Mouse (Mus musculus): ENCODE measurements around the gene Gm10837. TPM values are rescaled to one million over a fixed set of nuclear protein-coding genes. Genes with fewer than 3 reads are reported as not detected.

Gm10837 gene
- polyA plus RNA-seq, 1 experiment, result not detected

GRCm38 (mm10) chr14:122491521-122491920, 1.1 kb downstream of the Gm10837 start:
- WGBS, result 82% methylated on average over 6 of the region's 6 CpGs
- TF ChIP-seq CTCF (IDR thresholded peaks at IDR 0.05; ENCODE audit: insufficient read depth, low read depth, low read length) (no peak), POLR2A (IDR thresholded peaks at IDR 0.05; ENCODE audit: insufficient read depth, low read depth, low read length) (no peak)
- H3K4me1 ChIP-seq (ENCODE audit: control insufficient read depth, insufficient read depth, low read length), result peaks cover 7% of the 10 kb centered on the region; the same call in 1 of the 2 replicates
- no peak overlapping the region for H3K4me3 ChIP-seq (ENCODE audit: insufficient read depth, low read depth, low read length)
- no peak overlapping the region for H3K27ac ChIP-seq (ENCODE audit: insufficient read depth, low read depth, low read length)

GRCm38 (mm10) chr14:122492015-122492414, 1.6 kb downstream of the Gm10837 start:
- Histone ChIP-seq H3K4me3 (ENCODE audit: insufficient read depth, low read depth, low read length) (no peak overlapping the region), H3K27ac (ENCODE audit: insufficient read depth, low read depth, low read length) (no peak overlapping the region), H3K4me1 (ENCODE audit: control insufficient read depth, insufficient read depth, low read length) (peaks cover 7% of the 10 kb centered on the region; the same call in 1 of the 2 replicates)
- no peak for TF ChIP-seq POLR2A (IDR thresholded peaks at IDR 0.05; ENCODE audit: insufficient read depth, low read depth, low read length)
- TF ChIP-seq CTCF (IDR thresholded peaks at IDR 0.05; ENCODE audit: insufficient read depth, low read depth, low read length), result no peak
- 85% methylated on average over 1 of the region's 1 CpGs for WGBS

GRCm38 (mm10) chr14:122509058-122509457, 18.7 kb downstream of the Gm10837 start:
- H3K4me3 ChIP-seq (ENCODE audit: insufficient read depth, low read depth, low read length), result no peak overlapping the region
- WGBS, result 13% methylated on average over 2 of the region's 2 CpGs
- no peak overlapping the region for H3K27ac ChIP-seq (ENCODE audit: insufficient read depth, low read depth, low read length)
- TF ChIP-seq CTCF (IDR thresholded peaks at IDR 0.05; ENCODE audit: insufficient read depth, low read depth, low read length), result no peak
- TF ChIP-seq POLR2A (IDR thresholded peaks at IDR 0.05; ENCODE audit: insufficient read depth, low read depth, low read length), result no peak
- no peaks in the 10 kb centered on the region for H3K4me1 ChIP-seq (ENCODE audit: control insufficient read depth, insufficient read depth, low read length)

- Histone ChIP-seq H3K27ac (ENCODE audit: insufficient read depth, low read depth, low read length) (no peak overlapping the region), H3K4me1 (ENCODE audit: control insufficient read depth, insufficient read depth, low read length) (no peaks in the 10 kb centered on the region), H3K4me3 (ENCODE audit: insufficient read depth, low read depth, low read length) (no peak overlapping the region)
- WGBS, result 84% methylated on average over 3 of the region's 3 CpGs
- TF ChIP-seq CTCF (IDR thresholded peaks at IDR 0.05; ENCODE audit: insufficient read depth, low read depth, low read length), result no peak
- TF ChIP-seq POLR2A (IDR thresholded peaks at IDR 0.05; ENCODE audit: insufficient read depth, low read depth, low read length), result no peak
Measured at GRCm38 (mm10) chr14:122511519-122511918, 21.1 kb downstream of the Gm10837 start.

- WGBS, result 79% methylated on average over 1 of the region's 1 CpGs
- H3K4me3 ChIP-seq (ENCODE audit: insufficient read depth, low read depth, low read length), result no peak overlapping the region
- no peaks in the 10 kb centered on the region for H3K4me1 ChIP-seq (ENCODE audit: control insufficient read depth, insufficient read depth, low read length)
- H3K27ac ChIP-seq (ENCODE audit: insufficient read depth, low read depth, low read length), result no peak overlapping the region
- TF ChIP-seq POLR2A (IDR thresholded peaks at IDR 0.05; ENCODE audit: insufficient read depth, low read depth, low read length) (no peak), CTCF (IDR thresholded peaks at IDR 0.05; ENCODE audit: insufficient read depth, low read depth, low read length) (no peak)
Measured at GRCm38 (mm10) chr14:122513511-122514036, 23.2 kb downstream of the Gm10837 start.

GRCm38 (mm10) chr14:122528475-122528874, 38.1 kb downstream of the Gm10837 start:
- 84% methylated on average over 4 of the region's 4 CpGs for WGBS
- Histone ChIP-seq H3K27ac (ENCODE audit: insufficient read depth, low read depth, low read length) (no peak overlapping the region), H3K4me3 (ENCODE audit: insufficient read depth, low read depth, low read length) (no peak overlapping the region), H3K4me1 (ENCODE audit: control insufficient read depth, insufficient read depth, low read length) (no peaks in the 10 kb centered on the region)
- TF ChIP-seq CTCF (IDR thresholded peaks at IDR 0.05; ENCODE audit: insufficient read depth, low read depth, low read length) (no peak), POLR2A (IDR thresholded peaks at IDR 0.05; ENCODE audit: insufficient read depth, low read depth, low read length) (no peak)

GRCm38 (mm10) chr14:122534017-122534924, 43.9 kb downstream of the Gm10837 start, which contains the start of gene Pcca:
Gene Pcca (plus strand): TSS chr14:122534324.
- no peaks in the 10 kb centered on the region for H3K4me1 ChIP-seq (ENCODE audit: control insufficient read depth, insufficient read depth, low read length)
- under 1% methylated on average over 54 of the region's 54 CpGs for WGBS
- TF ChIP-seq POLR2A (IDR thresholded peaks at IDR 0.05; ENCODE audit: insufficient read depth, low read depth, low read length), result peak; percentile 41; the same call in 1 of the 2 replicates
- TF ChIP-seq CTCF (IDR thresholded peaks at IDR 0.05; ENCODE audit: insufficient read depth, low read depth, low read length), result no peak
- 0 out of 2 replicates have a peak within 1 kb of the TSS, but pooled peaks have one; percentile 21 for H3K27ac ChIP-seq (ENCODE audit: insufficient read depth, low read depth, low read length)
- H3K4me3 ChIP-seq (ENCODE audit: insufficient read depth, low read depth, low read length), result peak within 1 kb of the TSS; percentile 91

- no peak for TF ChIP-seq CTCF (IDR thresholded peaks at IDR 0.05; ENCODE audit: insufficient read depth, low read depth, low read length)
- no peak for TF ChIP-seq POLR2A (IDR thresholded peaks at IDR 0.05; ENCODE audit: insufficient read depth, low read depth, low read length)
- 93% methylated on average over 1 of the region's 1 CpGs for WGBS
- H3K4me3 ChIP-seq (ENCODE audit: insufficient read depth, low read depth, low read length), result no peak overlapping the region
- H3K27ac ChIP-seq (ENCODE audit: insufficient read depth, low read depth, low read length), result no peak overlapping the region
- H3K4me1 ChIP-seq (ENCODE audit: control insufficient read depth, insufficient read depth, low read length), result no peaks in the 10 kb centered on the region
Measured at GRCm38 (mm10) chr14:122535986-122536385, 45.6 kb downstream of the Gm10837 start.

Other genes with a start within 250 kb of the Gm10837 start
- gene Gm5089, start 39.5 kb upstream of the Gm10837 start, polyA plus RNA-seq (2012; ENCODE audit: insufficient read depth, insufficient read length, low replicate concordance, missing spikeins), result not detected in 2 replicates
- not detected in 2 replicates for gene Zic5, start 24.9 kb upstream of the Gm10837 start, polyA plus RNA-seq (2012; ENCODE audit: insufficient read depth, insufficient read length, low replicate concordance, missing spikeins)
- gene Zic2, start 15.2 kb upstream of the Gm10837 start, polyA plus RNA-seq (2012; ENCODE audit: insufficient read depth, insufficient read length, low replicate concordance, missing spikeins), result not detected in 2 replicates
- not detected in 2 replicates for gene Pcca, start 43.7 kb downstream of the Gm10837 start, polyA plus RNA-seq (2012; ENCODE audit: insufficient read depth, insufficient read length, low replicate concordance, missing spikeins)

All from olfactory bulb, adult 2 months (tissue).